Mouse (Mus musculus) brain, embryonic 14.5 days (tissue): ENCODE measurements at regions not wholly inside any gene's neighbourhood (a gene's known extent, or its start where the extent isn't known, plus 50 kb on each side); places are given as distances from the start of the nearest gene placed in this dataset.

ENCODE experiments used
- DNase-seq: peaks from one replicate; pipeline ENCODE4 v3.0.0-alpha.2; 2011; ENCODE audit warnings: low read depth
- CTCF ChIP-seq: fragments of 200-500 bp; IDR thresholded peaks from 2 replicates; pipeline ENCODE4 v1.5.1; 2012; ENCODE audit warnings: inconsistent platforms, mild to moderate bottlenecking, moderate library complexity, borderline replicate concordance; ENCODE audit not compliant: insufficient read depth, insufficient read length; ENCODE audit errors: extremely low read depth
- POLR2A ChIP-seq: fragments of 200-500 bp; IDR thresholded peaks from 2 replicates; pipeline ENCODE4 v1.6.1; 2012; ENCODE audit warnings: mild to moderate bottlenecking, inconsistent platforms, borderline replicate concordance; ENCODE audit not compliant: poor library complexity, insufficient read depth, insufficient read length, severe bottlenecking; ENCODE audit errors: extremely low read depth

DNA sequence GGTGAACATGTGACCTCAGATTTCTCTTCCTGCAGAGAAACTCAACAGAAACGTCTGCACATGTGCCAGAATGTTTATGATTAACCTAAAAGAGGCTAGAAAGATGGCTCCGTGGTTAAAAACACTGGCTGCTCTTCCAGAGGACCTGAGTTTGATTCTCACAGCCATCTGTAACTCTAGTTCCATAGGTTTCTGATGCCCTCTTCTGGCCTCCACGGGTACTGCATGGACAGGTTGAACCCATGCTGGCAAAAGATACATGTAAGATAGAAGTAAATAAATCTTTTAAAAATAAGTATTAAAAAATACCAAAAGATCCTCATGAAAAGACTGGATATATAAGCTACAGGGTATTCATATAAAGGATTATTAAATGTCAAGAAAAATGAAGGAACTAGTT, 56.8 kb upstream of the Zfp507 start:
- DNase-seq = no peak
- TF ChIP-seq POLR2A (no peak), CTCF (peak; percentile 46; the same call in 1 of the 2 replicates)

- TF ChIP-seq POLR2A = no peak
- no peak for TF ChIP-seq CTCF
These were observed 54.9 kb upstream of the Zfp507 start for GRCm38 (mm10) chr7:35857693-35858092.

More at GRCm38 (mm10) chr7:35857693-35858092, 54.9 kb upstream of the Zfp507 start:
- no peak for DNase-seq
